Mouse (Mus musculus): ENCODE data around the gene Trim47.

Trim47 gene

GRCm38 (mm10) chr11:116061641-116062415, 65.2 kb downstream of the Trim47 start:
- DNase-seq = peak; percentile 86 to 87

GRCm38 (mm10) chr11:116060596-116060995, 66.4 kb downstream of the Trim47 start:
- DNase-seq = peak; percentile 70 to 73

GRCm38 (mm10) chr11:116059691-116060025, 67.4 kb downstream of the Trim47 start:
- DNase-seq = peak; percentile 54 to 56

- peak; percentile 54 to 59 for DNase-seq
Measured at GRCm38 (mm10) chr11:116058868-116059690, 67.9 kb downstream of the Trim47 start.

- peak in 1 of 2 experiments; percentile 62 for DNase-seq
Measured at GRCm38 (mm10) chr11:116058022-116058614, 68.9 kb downstream of the Trim47 start.

- no peak for DNase-seq
Measured at GRCm38 (mm10) chr11:116057237-116057881, 69.7 kb downstream of the Trim47 start.

- DNase-seq = no peak
Measured at GRCm38 (mm10) chr11:116055873-116056272, 71.1 kb downstream of the Trim47 start.

Data from cerebellum, postnatal 25 days (tissue).